Mouse (Mus musculus) CH12.LX (cell line): ENCODE measurements around the gene Prrt3.

Experiments
- CTCF ChIP-seq, 2 experiments: IDR thresholded peaks in 1 of 2; conservative IDR thresholded peaks in 1 of 2; 2 replicates each; pipeline ENCODE4 v1.5.1; 2011 to 2012; ENCODE audit warnings: low read depth in 2 of 2, low read length in 2 of 2, improper control_type of control experiment in 1 of 2, inconsistent platforms in 1 of 2, mild to moderate bottlenecking in 1 of 2, moderate library complexity in 1 of 2
- E2F4 ChIP-seq: IDR thresholded peaks from 2 replicates; pipeline ENCODE4 v1.6.1; 2011; ENCODE audit warnings: low read depth, low read length, improper control_type of control experiment; ENCODE audit not compliant: insufficient replicate concordance
- EP300 ChIP-seq: IDR thresholded peaks from 2 replicates; pipeline ENCODE4 v1.6.1; 2011; ENCODE audit warnings: low read length, improper control_type of control experiment
- GABPA ChIP-seq: IDR thresholded peaks from 2 replicates; pipeline ENCODE4 v1.6.1; 2012; ENCODE audit warnings: low read depth, low read length, improper control_type of control experiment, inconsistent platforms; ENCODE audit not compliant: insufficient replicate concordance
- HCFC1 ChIP-seq: IDR thresholded peaks from 2 replicates; pipeline ENCODE4 v1.6.1; 2012; ENCODE audit warnings: low read depth, mild to moderate bottlenecking, inconsistent platforms, low read length, improper control_type of control experiment
- MAX ChIP-seq: IDR thresholded peaks from 2 replicates; pipeline ENCODE4 v1.6.1; 2011; ENCODE audit warnings: low read length, improper control_type of control experiment
- POLR2AphosphoS2 ChIP-seq: IDR thresholded peaks from 2 replicates; pipeline ENCODE4 v1.6.1; 2011; ENCODE audit warnings: low read depth, low read length, improper control_type of control experiment
- SIN3A ChIP-seq: IDR thresholded peaks from 2 replicates; pipeline ENCODE4 v1.6.1; 2012; ENCODE audit warnings: low read length, improper control_type of control experiment, inconsistent platforms
- USF1 ChIP-seq: IDR thresholded peaks from 2 replicates; pipeline ENCODE4 v1.6.1; 2014; ENCODE audit warnings: low read depth, mild to moderate bottlenecking, inconsistent platforms, low read length, improper control_type of control experiment
- USF2 ChIP-seq: conservative IDR thresholded peaks from 2 replicates; pipeline ENCODE4 v1.6.1; 2011; ENCODE audit warnings: low read depth, low read length, improper control_type of control experiment
- ZMIZ1 ChIP-seq: IDR thresholded peaks from 2 replicates; pipeline ENCODE4 v1.6.1; 2012; ENCODE audit warnings: low read depth, mild to moderate bottlenecking, inconsistent platforms, low read length, improper control_type of control experiment

DNA sequence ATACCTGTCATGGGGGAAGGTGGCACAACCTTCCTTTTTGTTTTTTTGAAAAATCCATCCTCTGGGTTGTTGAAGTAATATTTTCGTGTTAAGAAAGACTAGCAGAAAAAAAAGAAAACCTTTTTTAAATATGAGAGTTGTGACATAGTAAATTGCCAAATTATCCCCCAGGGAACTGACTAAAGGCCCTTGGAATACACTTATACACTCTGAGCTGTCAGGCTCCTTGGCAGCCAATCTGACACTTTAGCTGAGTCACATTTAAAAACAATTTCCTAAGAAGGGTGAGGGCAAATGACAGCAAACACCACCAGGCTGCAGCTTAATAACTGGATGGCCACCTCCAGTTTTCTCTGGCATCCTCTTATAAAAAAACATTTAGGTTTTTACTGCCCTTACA is 20.6 kb upstream of the Prrt3 start:
- no peak for TF ChIP-seq POLR2AphosphoS2
- TF ChIP-seq SIN3A: no peak
- TF ChIP-seq MAX: no peak
- no peak for TF ChIP-seq E2F4
- no peak for TF ChIP-seq ZMIZ1
- TF ChIP-seq USF2: no peak
- TF ChIP-seq USF1: no peak
- no peak for TF ChIP-seq GABPA
- TF ChIP-seq HCFC1: no peak
- no peak for TF ChIP-seq EP300
- no peak for TF ChIP-seq CTCF (conservative IDR thresholded peaks at IDR 0.05 in 1 of 2, IDR thresholded peaks at IDR 0.05 in 1 of 2; ENCODE audit: low read depth in 2 of 2, low read length in 2 of 2)
